Mouse (Mus musculus) left cerebral cortex, postnatal 10 days (tissue): ENCODE data around the gene Psmd14. TPM values are rescaled to one million over a fixed set of nuclear protein-coding genes. Genes with fewer than 3 reads are reported as not detected.
A peak's percentile ranks its signal among the peaks of the same experiment; 100 is the strongest.

Experiments
- DNase-seq, 2 experiments: peaks; one replicate each; pipeline ENCODE4 v3.0.0; 2021 to 2022; ENCODE audit warnings: low spot score in 2 of 2, mixed read lengths in 1 of 2; ENCODE audit errors: extremely low spot score in 1 of 2
- intact Hi-C: fragments of 180-260 bp; cut with DNase I; formaldehyde crosslinking; loops from one replicate; pipeline ENCODE4 v1.15.1; 2025
- total RNA-seq, 2 experiments: library from RNA; stranded (reverse); gene quantifications; 2 replicates each; pipeline ENCODE4 v1.2.3; 2021

Gene Psmd14
- 100 to 1,000 TPM; 119 to 131 TPM for total RNA-seq

GRCm38 (mm10) chr2:61711108-61712040, at the start of gene Psmd14:
Gene Psmd14 (plus strand): TSS chr2:61711694.
- intact Hi-C loops, result no loop called here
- DNase-seq, result peak; percentile 89 to 93

- DNase-seq, result no peak
- intact Hi-C loops, result no loop called here
Observed at GRCm38 (mm10) chr2:61662833-61663232, 48.7 kb upstream of the Psmd14 start.

- DNase-seq, result no peak
- intact Hi-C loops, result no loop called here
Observed at GRCm38 (mm10) chr2:61663573-61664241, 47.8 kb upstream of the Psmd14 start.

- no peak for DNase-seq
- intact Hi-C loops, result no loop called here
Observed at GRCm38 (mm10) chr2:61667420-61667819, 44.1 kb upstream of the Psmd14 start.

- DNase-seq, result peak in 1 of 2 experiments; percentile 43
- intact Hi-C loops, result no loop called here
Observed at GRCm38 (mm10) chr2:61668260-61668659, 43.2 kb upstream of the Psmd14 start.

- no peak for DNase-seq
- intact Hi-C loops, result no loop called here
Observed at GRCm38 (mm10) chr2:61674555-61674954, 36.9 kb upstream of the Psmd14 start.

GRCm38 (mm10) chr2:61681572-61681971, 29.9 kb upstream of the Psmd14 start:
- DNase-seq, result no peak
- intact Hi-C loops, result no loop called here

- intact Hi-C loops, result no loop called here
- no peak for DNase-seq
Observed at GRCm38 (mm10) chr2:61686533-61686932, 25.0 kb upstream of the Psmd14 start.

GRCm38 (mm10) chr2:61689086-61689485, 22.4 kb upstream of the Psmd14 start:
- no peak for DNase-seq
- intact Hi-C loops, result no loop called here

GRCm38 (mm10) chr2:61709570-61709969, 1.9 kb upstream of the Psmd14 start:
- DNase-seq, result no peak
- intact Hi-C loops, result no loop called here

GRCm38 (mm10) chr2:61712526-61712925, 1.0 kb downstream of the Psmd14 start:
- intact Hi-C loops, result no loop called here
- no peak for DNase-seq

- DNase-seq, result no peak
- intact Hi-C loops, result no loop called here
Observed at GRCm38 (mm10) chr2:61722401-61722982, 11.0 kb downstream of the Psmd14 start.

- DNase-seq, result no peak
- intact Hi-C loops, result no loop called here
Observed at GRCm38 (mm10) chr2:61732802-61733486, 21.4 kb downstream of the Psmd14 start.

- DNase-seq, result no peak
- intact Hi-C loops, result no loop called here
Observed at GRCm38 (mm10) chr2:61734175-61734574, 22.7 kb downstream of the Psmd14 start.

- DNase-seq, result no peak
- intact Hi-C loops, result no loop called here
Observed at GRCm38 (mm10) chr2:61746051-61746450, 34.6 kb downstream of the Psmd14 start.

- no peak for DNase-seq
- intact Hi-C loops, result no loop called here
Observed at GRCm38 (mm10) chr2:61746580-61746979, 35.1 kb downstream of the Psmd14 start.

GRCm38 (mm10) chr2:61747411-61747810, 35.9 kb downstream of the Psmd14 start:
- no peak for DNase-seq
- intact Hi-C loops, result no loop called here

GRCm38 (mm10) chr2:61750702-61751101, 39.2 kb downstream of the Psmd14 start:
- intact Hi-C loops, result no loop called here
- no peak for DNase-seq

GRCm38 (mm10) chr2:61751286-61751685, 39.8 kb downstream of the Psmd14 start:
- intact Hi-C loops, result no loop called here
- no peak for DNase-seq
